Mouse (Mus musculus): ENCODE data around the gene Slc22a23.

GRCm38 (mm10) chr13:34154217-34154930, 190.6 kb downstream of the Slc22a23 start:
- TF ChIP-seq CTCF (IDR thresholded peaks at IDR 0.05) (peak; percentile 80), POLR2A (IDR thresholded peaks at IDR 0.05; ENCODE audit: insufficient read depth, low read depth, low read length) (no peak), EP300 (IDR thresholded peaks at IDR 0.05; ENCODE audit: insufficient read depth, low read depth, low read length) (peak; percentile 84)
